Mouse (Mus musculus): ENCODE data around the gene Bcl2l15. TPM values are rescaled to one million over a fixed set of nuclear protein-coding genes. Genes with fewer than 3 reads are reported as not detected.
A peak's percentile ranks its signal among the peaks of the same experiment; 100 is the strongest.
"Not testable (repeated sequence)": the region's sequence is repeated elsewhere in the genome, so short reads cannot be mapped to it uniquely, and the experiment has no call there.

Bcl2l15 gene
- polyA plus RNA-seq, 1 experiment from 2014 or later: not detected

DNA sequence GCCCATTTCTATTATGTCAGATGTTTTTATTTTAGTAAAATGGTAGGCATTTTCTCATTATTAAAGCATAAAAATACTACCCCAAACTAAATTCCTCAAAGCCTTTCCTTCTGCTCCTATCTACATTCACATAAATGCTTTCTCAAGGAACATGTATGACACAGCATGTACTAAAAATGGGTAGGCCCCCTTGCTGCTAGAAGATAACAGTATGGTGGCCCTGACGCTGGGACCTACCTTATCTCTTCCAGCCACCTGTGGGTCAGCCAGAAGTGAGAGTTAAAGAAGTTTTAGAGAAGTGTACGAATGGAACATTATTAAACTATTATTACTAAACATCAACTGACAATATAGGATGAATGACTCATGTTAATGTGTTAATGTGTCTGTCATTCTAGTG, 32.9 kb upstream of the Bcl2l15 start:
- Histone ChIP-seq H3K4me1 (peaks cover 21% of the 10 kb centered on the region), H3K27ac (replicated peaks) (no peak overlapping the region), H3K9ac (no peak overlapping the region), H3K4me3 (no peak overlapping the region), H3K4me2 (no peak overlapping the region), H3K9me3 (no peaks in the 10 kb centered on the region), H3K27me3 (replicated peaks) (0 out of 2 replicates have a peak, but pooled peaks cover 2% of the 10 kb centered on the region), H3K36me3 (peaks cover 22% of the 10 kb centered on the region)
- ATAC-seq (ENCODE audit: extremely low read depth, insufficient number of reproducible peaks, low FRiP score, low TSS enrichment): peak; percentile 82
- 26% methylated on average over 2 of the region's 2 CpGs for WGBS

DNA sequence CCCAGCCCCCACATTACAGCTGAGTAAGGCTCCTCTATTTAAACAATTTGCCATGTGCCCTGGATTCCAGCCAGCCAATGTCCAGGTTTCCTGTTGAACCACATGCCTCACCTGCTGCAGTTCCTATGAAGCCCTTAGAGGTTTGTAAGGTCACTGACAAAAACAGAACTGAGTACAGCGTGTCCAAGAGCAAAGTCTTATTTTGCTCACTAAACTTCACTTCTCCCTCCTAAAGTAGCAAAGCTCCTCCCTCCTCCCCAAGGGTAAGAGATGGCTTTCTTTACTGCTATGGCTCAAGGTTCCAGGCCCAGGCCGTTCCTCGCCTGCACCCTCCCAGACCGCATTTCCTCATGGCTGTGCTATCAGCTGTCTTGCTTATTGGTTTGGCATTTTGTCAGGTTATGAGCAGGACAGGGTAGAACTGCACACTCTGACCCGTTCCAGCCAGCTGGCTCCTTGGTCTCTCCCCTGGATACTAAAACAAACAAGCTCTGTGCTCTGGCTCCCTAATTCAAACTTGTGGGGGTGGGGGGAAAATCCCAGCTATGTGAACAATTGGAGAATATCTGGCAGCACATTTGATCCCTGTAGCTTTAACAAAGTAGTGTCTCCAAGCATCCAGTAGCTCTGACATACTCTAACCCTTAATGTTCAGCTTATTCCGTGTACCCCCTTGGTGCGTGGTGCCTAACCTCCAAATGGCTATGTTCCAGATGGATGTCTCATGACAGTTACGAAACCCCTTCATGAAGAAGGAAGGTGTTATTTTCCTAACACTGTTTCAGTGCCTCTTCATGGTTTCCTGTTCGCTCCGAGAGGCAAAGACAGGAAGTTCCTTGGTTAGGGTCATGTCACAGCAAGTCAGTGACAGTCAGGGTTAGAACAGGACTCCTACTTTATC, 30.5 kb upstream of the Bcl2l15 start:
- peak; percentile 56; the same call in 1 of the 2 replicates for ATAC-seq (ENCODE audit: extremely low read depth, insufficient number of reproducible peaks, low FRiP score, low TSS enrichment)
- peak overlapping the region; percentile 61 for H3K9ac ChIP-seq
- H3K4me1 ChIP-seq: peaks cover 21% of the 10 kb centered on the region
- H3K27ac ChIP-seq (replicated peaks): peak overlapping the region; percentile 84
- no peak overlapping the region for H3K4me3 ChIP-seq
- H3K36me3 ChIP-seq: peaks cover 43% of the 10 kb centered on the region
- peak overlapping the region; percentile 38 for H3K4me2 ChIP-seq
- 0 out of 2 replicates have a peak, but pooled peaks cover under 1% of the 10 kb centered on the region for H3K27me3 ChIP-seq (replicated peaks)
- H3K9me3 ChIP-seq: no peaks in the 10 kb centered on the region
- 46% methylated on average over 10 of the region's 10 CpGs for WGBS

GRCm38 (mm10) chr3:103802861-103803260, 29.5 kb upstream of the Bcl2l15 start:
- no peak overlapping the region for H3K4me2 ChIP-seq
- H3K27ac ChIP-seq (replicated peaks): peak overlapping the region; percentile 77
- H3K4me1 ChIP-seq: peaks cover 23% of the 10 kb centered on the region
- 77% methylated on average over 8 of the region's 8 CpGs for WGBS
- no peaks in the 10 kb centered on the region for H3K9me3 ChIP-seq
- ATAC-seq (ENCODE audit: extremely low read depth, insufficient number of reproducible peaks, low FRiP score, low TSS enrichment): no peak
- H3K4me3 ChIP-seq: no peak overlapping the region
- peaks cover 48% of the 10 kb centered on the region for H3K36me3 ChIP-seq
- H3K9ac ChIP-seq: no peak overlapping the region
- no peaks in the 10 kb centered on the region for H3K27me3 ChIP-seq (replicated peaks)

- H3K9me3 ChIP-seq: no peaks in the 10 kb centered on the region
- H3K27ac ChIP-seq (replicated peaks): no peak overlapping the region
- H3K4me3 ChIP-seq: no peak overlapping the region
- no peaks in the 10 kb centered on the region for H3K27me3 ChIP-seq (replicated peaks)
- H3K36me3 ChIP-seq: peaks cover 47% of the 10 kb centered on the region
- WGBS: 98% methylated on average over 1 of the region's 1 CpGs
- ATAC-seq (ENCODE audit: extremely low read depth, insufficient number of reproducible peaks, low FRiP score, low TSS enrichment): no peak
- no peak overlapping the region for H3K9ac ChIP-seq
- no peak overlapping the region for H3K4me2 ChIP-seq
- peaks cover 38% of the 10 kb centered on the region for H3K4me1 ChIP-seq
Measured at GRCm38 (mm10) chr3:103805671-103806070, 26.7 kb upstream of the Bcl2l15 start.

DNA sequence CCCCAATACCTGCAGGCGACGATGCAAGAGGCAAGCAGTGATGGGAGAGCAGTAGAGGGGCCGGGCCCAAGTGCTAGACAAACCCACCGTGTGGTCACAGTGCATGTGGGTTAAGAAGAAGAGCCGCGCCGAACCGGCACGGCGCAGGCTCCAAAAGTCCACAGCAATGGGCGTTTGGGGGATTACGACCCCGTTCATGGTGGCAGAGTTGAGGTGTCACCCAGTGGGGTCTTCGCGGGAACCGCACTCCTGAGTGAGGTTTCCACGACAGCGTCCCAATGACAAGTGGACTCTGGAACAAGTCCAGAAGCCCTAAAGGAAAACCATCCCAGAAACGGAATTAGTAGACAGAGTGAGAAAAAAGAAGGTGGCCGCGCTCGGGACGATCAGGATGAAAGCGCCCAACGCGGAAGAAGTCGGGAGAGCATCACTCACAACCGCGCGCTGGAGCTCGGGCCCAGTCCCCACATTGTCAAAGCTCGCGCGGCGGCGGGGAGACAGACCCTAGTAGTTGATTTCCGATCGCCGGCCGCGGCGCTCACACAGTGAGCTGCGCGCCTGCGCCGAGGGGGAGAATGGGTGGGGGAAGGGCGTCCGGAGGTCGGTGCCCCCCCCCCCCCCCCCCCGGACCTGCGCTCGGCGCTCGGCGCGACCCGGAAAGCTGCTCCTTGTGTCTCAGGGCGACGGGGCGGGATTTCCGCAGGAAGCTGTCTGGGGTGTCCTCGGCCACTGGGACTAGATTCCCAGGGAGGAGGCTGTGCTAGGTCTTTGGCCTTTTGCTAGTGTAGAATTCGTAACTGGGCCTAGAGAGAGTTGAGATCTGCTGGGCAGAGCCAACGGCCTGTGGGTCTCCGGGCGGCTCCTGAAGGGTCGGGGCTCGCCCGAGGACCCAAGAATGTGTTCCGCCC, 23.3 kb upstream of the Bcl2l15 start, which contains the start of the genes Dclre1b, Ap4b1 and Gm43064:
Gene Dclre1b (minus strand): TSS at position 554 of the 908 bp plus-strand sequence.
Gene Ap4b1 (plus strand): TSS at position 630 of the 908 bp plus-strand sequence.
Gene Gm43064 (plus strand): TSS at position 683 of the 908 bp plus-strand sequence.
- H3K4me2 ChIP-seq: peak within 1 kb of the TSS; percentile 78
- peak within 1 kb of the TSS; percentile 67 for H3K4me3 ChIP-seq
- under 1% methylated on average over 51 of the region's 70 CpGs for WGBS
- peaks cover 17% of the 10 kb centered on the region for H3K4me1 ChIP-seq
- peak; percentile 83 for ATAC-seq (ENCODE audit: extremely low read depth, insufficient number of reproducible peaks, low FRiP score, low TSS enrichment)
- peak within 1 kb of the TSS; percentile 97 for H3K27ac ChIP-seq (replicated peaks)
- peaks cover 46% of the 10 kb centered on the region for H3K36me3 ChIP-seq
- peak within 1 kb of the TSS; percentile 95 for H3K9ac ChIP-seq
- H3K9me3 ChIP-seq: no peaks in the 10 kb centered on the region
- no peaks in the 10 kb centered on the region for H3K27me3 ChIP-seq (replicated peaks)

DNA sequence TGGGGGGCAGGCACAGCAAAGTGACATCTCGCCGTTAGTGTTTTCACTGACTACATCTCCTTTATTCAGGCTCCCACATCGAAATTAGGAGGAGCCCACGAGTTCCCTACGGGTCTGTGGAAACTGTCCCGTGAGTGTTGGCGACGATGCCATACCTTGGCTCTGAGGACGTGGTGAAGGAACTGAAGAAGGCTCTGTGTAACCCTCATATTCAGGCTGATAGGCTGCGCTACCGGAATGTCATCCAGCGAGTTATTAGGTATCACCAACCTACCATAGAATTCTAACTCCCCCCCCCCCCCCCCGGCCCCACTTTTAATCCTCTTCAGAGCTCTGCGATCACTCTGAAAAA, 22.6 kb upstream of the Bcl2l15 start:
- WGBS: under 1% methylated on average over 14 of the region's 14 CpGs
- peak overlapping the region; percentile 78 for H3K4me2 ChIP-seq
- peak overlapping the region; percentile 67 for H3K4me3 ChIP-seq
- H3K27ac ChIP-seq (replicated peaks): peak overlapping the region; percentile 97
- H3K9me3 ChIP-seq: no peaks in the 10 kb centered on the region
- H3K27me3 ChIP-seq (replicated peaks): no peaks in the 10 kb centered on the region
- H3K4me1 ChIP-seq: peaks cover 17% of the 10 kb centered on the region
- H3K36me3 ChIP-seq: peaks cover 46% of the 10 kb centered on the region
- ATAC-seq (ENCODE audit: extremely low read depth, insufficient number of reproducible peaks, low FRiP score, low TSS enrichment): 0 out of 2 replicates have a peak, but pooled peaks have one; percentile 18
- H3K9ac ChIP-seq: peak overlapping the region; percentile 95

- no peak for ATAC-seq (ENCODE audit: extremely low read depth, insufficient number of reproducible peaks, low FRiP score, low TSS enrichment)
- no peak overlapping the region; the same call in 1 of the 2 replicates for H3K27ac ChIP-seq (replicated peaks)
- H3K36me3 ChIP-seq: peaks cover 47% of the 10 kb centered on the region
- no peaks in the 10 kb centered on the region for H3K27me3 ChIP-seq (replicated peaks)
- H3K4me1 ChIP-seq: peaks cover 17% of the 10 kb centered on the region
- H3K9me3 ChIP-seq: no peaks in the 10 kb centered on the region
- H3K9ac ChIP-seq: no peak overlapping the region
- H3K4me2 ChIP-seq: peak overlapping the region; percentile 78
- WGBS: 75% methylated on average over 6 of the region's 6 CpGs
- no peak overlapping the region for H3K4me3 ChIP-seq
Measured at GRCm38 (mm10) chr3:103810967-103811366, 21.4 kb upstream of the Bcl2l15 start.

- no peak overlapping the region for H3K4me2 ChIP-seq
- no peak overlapping the region for H3K4me3 ChIP-seq
- no peaks in the 10 kb centered on the region for H3K9me3 ChIP-seq
- H3K4me1 ChIP-seq: peaks cover 24% of the 10 kb centered on the region
- H3K27me3 ChIP-seq (replicated peaks): no peaks in the 10 kb centered on the region
- H3K9ac ChIP-seq: no peak overlapping the region
- H3K27ac ChIP-seq (replicated peaks): no peak overlapping the region
- peaks cover 14% of the 10 kb centered on the region for H3K36me3 ChIP-seq
- no peak for ATAC-seq (ENCODE audit: extremely low read depth, insufficient number of reproducible peaks, low FRiP score, low TSS enrichment)
Measured at GRCm38 (mm10) chr3:103827548-103827947, 4.9 kb upstream of the Bcl2l15 start.

GRCm38 (mm10) chr3:103829036-103829435, 3.4 kb upstream of the Bcl2l15 start:
- 88% methylated on average over 3 of the region's 3 CpGs for WGBS
- Histone ChIP-seq H3K27me3 (replicated peaks) (no peaks in the 10 kb centered on the region), H3K4me1 (peaks cover 27% of the 10 kb centered on the region), H3K27ac (replicated peaks) (no peak overlapping the region), H3K4me2 (no peak overlapping the region), H3K9me3 (no peaks in the 10 kb centered on the region), H3K9ac (no peak overlapping the region), H3K4me3 (no peak overlapping the region), H3K36me3 (peaks cover 3% of the 10 kb centered on the region; the same call in 1 of the 2 replicates)
- no peak for ATAC-seq (ENCODE audit: extremely low read depth, insufficient number of reproducible peaks, low FRiP score, low TSS enrichment)

DNA sequence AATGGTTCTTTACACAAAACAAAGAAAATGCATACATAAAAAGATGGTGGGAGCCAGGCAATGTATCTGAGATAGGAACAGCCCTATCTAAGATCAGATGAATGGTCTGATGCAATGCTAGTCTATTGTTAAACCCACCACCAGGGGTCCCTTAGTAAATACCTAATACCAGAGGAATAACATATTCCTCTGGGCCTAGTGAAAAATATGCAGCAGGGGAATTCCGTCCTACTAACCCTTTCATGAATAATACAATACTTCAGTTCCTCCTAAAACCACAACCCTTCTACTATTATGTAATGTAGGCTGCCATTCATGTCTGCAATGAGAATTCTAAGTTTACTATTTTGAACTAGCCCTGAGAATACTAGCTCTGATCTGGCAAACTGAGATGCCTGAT, 1.7 kb upstream of the Bcl2l15 start:
- 0 out of 2 replicates have a peak overlapping the region, but pooled peaks have one; percentile 1 for H3K27ac ChIP-seq (replicated peaks)

GRCm38 (mm10) chr3:103831146-103831545, 1.3 kb upstream of the Bcl2l15 start:
- Histone ChIP-seq H3K4me3 (no peak overlapping the region), H3K9ac (no peak overlapping the region), H3K4me2 (no peak overlapping the region), H3K9me3 (no peaks in the 10 kb centered on the region), H3K27me3 (replicated peaks) (no peaks in the 10 kb centered on the region), H3K4me1 (peaks cover 27% of the 10 kb centered on the region), H3K36me3 (0 out of 2 replicates have a peak, but pooled peaks cover 3% of the 10 kb centered on the region), H3K27ac (replicated peaks) (peak overlapping the region; percentile 1; the same call in 1 of the 2 replicates)
- WGBS: 48% methylated on average over 7 of the region's 7 CpGs
- ATAC-seq (ENCODE audit: extremely low read depth, insufficient number of reproducible peaks, low FRiP score, low TSS enrichment): no peak

More for the DNA sequence above, 1.7 kb upstream of the Bcl2l15 start:
- H3K9ac ChIP-seq; H3K4me2 ChIP-seq; H3K4me3 ChIP-seq; H3K36me3 ChIP-seq; ATAC-seq (ENCODE audit: extremely low read depth, insufficient number of reproducible peaks, low FRiP score, low TSS enrichment); H3K27me3 ChIP-seq (replicated peaks); H3K9me3 ChIP-seq: not testable (repeated sequence)
- H3K4me1 ChIP-seq: peaks cover 27% of the 10 kb centered on the region
- WGBS: 76% methylated on average over 1 of the region's 1 CpGs
